Mouse (Mus musculus) retina, adult 2 months (tissue): ENCODE data around the gene Set.

ENCODE experiments used
- DNase-seq: peaks from one replicate; pipeline ENCODE4 v3.0.0-alpha.2; 2012; ENCODE audit warnings: low read depth, low spot score

The Set gene

GRCm38 (mm10) chr2:30061215-30062166 lies 4.3 kb downstream of the Set start:
- no peak for DNase-seq

GRCm38 (mm10) chr2:30062249-30063093 lies 5.3 kb downstream of the Set start:
- no peak for DNase-seq

DNA sequence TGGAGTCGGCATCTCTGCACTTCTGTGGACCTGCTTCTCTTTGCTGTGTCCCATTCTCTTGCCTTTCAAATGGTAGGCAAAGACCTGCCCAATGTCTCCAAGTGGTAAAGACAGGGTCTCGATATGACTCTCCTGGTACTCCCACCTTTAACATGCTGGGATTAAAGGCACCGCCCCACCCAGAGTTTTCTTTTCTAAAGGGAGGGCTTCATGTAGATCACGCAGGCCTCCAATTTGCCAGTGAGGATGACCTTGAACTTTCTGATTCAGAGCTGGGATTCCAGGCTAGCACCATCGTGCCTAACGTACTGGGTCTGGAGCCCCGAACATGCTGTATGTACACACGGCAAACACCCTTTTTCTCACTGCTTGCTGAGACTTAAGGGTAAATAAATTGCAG lies 6.1 kb downstream of the Set start:
- DNase-seq: no peak

- no peak for DNase-seq
Observed at GRCm38 (mm10) chr2:30063791-30064190, 6.6 kb downstream of the Set start.

GRCm38 (mm10) chr2:30064298-30064697 lies 7.1 kb downstream of the Set start:
- no peak for DNase-seq

- DNase-seq: peak; percentile 91
Observed at GRCm38 (mm10) chr2:30066046-30066901, 9.1 kb downstream of the Set start.

GRCm38 (mm10) chr2:30067031-30067888 lies 10.1 kb downstream of the Set start:
- no peak for DNase-seq

DNA sequence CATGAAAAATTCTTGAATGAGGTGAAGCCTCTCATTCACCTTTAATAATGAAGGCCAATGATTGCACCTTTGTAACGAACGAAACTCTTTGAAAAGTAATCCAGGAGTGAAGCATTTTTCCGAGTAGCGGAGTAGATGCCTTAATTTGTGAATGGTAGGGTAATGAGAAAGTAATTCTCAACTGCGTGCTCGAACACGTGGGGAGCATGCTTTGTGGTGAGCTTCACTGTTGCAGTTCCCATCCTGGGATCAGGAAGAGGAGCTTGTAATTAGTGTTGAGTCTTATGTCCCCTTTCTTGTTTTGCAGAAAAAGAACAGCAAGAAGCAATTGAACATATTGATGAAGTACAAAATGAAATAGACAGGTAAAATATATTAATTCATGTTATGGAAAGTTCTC lies 10.8 kb downstream of the Set start:
- no peak for DNase-seq

GRCm38 (mm10) chr2:30072875-30073274 lies 15.7 kb downstream of the Set start:
- no peak for DNase-seq

DNA sequence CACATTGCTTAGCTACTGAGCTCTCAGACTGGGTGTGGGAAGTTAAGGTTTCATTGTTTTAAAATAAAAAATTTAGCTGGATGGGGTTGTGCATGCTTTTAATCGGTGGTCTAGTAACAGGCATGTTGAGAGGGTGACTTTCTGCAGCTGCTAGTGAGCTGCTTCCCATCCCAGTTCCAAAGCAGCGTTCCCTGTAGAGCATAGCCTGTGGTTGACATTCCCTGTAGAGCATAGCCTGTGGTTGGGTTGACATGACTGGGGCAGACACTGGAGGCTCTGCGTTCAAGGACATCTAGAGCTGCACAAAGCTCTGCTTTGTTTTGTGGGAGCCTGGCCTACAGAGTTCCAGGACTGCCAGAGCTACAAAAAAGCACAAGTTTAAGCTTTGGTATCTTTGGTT lies 16.1 kb downstream of the Set start:
- no peak for DNase-seq

GRCm38 (mm10) chr2:30075625-30076024 lies 18.4 kb downstream of the Set start:
- no peak for DNase-seq

DNA sequence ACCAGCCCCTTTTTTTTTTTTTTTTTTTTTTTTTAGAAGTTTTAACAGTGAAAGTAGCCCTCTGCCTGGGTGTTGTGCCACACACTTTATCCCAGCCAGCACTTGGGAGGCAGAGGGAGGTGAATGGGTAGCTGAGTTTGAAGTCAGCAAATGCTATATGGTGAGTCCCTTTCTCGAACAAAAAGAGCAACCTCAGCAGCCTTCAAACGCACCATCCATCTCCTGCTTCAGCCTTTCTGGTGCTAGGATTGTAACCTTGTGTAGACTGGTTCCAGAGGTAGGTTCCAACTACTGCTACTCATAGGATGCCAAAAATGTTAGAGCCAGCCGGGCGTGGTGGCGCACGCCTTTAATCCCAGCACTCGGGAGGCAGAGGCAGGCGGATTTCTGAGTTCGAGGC lies 19.3 kb downstream of the Set start:
- DNase-seq: no peak

GRCm38 (mm10) chr2:30076959-30077358 lies 19.8 kb downstream of the Set start:
- DNase-seq: no peak

DNA sequence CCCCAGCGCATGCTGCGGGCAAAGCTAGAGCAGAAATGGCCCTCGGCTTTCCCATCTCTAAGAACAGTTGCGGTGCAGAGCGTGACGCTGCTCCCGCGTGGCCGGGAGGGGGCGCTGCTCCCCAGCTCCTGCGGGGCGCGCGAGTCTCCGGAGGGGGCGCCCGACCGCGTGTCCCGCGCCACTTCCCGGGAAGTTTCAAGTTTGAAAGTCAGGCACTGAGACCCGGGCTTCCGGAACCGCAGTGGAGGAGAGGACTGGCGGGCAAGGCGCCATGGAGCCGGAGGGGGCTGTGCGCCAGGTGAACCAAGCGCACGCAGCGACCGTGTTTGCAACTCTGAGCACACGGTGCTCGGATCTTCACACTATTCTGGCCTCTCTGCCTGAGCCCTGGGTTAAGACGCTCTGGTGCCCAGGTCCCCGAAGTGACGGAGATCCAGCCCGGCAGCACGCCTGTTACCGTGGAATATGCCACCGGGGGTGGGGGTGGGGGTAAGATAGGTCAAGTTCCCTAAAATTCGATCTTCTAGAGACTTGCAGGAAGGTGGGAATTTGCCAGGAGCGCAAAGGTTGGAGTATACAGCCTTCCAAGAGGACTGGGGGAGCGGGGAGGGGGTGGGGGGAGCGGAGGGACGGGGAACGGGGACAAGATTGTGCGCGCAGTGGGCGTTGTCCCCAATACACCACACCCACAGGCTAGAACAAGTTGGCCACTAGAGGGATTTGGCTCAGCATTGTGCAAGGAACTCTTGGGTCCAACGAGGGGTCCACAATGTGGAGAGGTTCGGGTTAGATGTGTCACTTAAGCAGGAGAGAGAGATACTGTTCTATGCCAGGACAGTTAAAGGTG lies 20.5 kb downstream of the Set start, which contains the start of gene Pkn3:
Pkn3 (plus strand) TSS at position 183 of the 847 bp plus-strand sequence.
- DNase-seq: peak; percentile 48

DNA sequence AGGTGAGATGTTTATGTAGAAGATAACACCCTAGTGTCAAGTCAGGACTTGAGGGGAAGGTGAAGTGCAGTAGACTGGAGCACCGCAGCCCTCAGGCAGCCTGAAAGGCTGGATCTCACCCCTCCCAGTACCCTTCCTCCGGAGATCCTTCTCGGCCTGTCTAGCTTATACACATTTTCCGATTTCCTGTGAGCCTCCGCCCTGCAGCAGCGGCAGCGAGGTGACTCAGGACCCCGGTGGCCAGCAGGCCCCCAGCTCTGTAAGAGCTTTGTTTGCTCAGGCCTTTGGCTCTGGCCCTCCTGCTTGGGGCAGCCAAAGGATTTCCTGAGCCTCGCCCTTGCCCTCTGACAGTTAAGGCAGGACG lies 21.2 kb downstream of the Set start:
- no peak for DNase-seq

GRCm38 (mm10) chr2:30078760-30079159 lies 21.6 kb downstream of the Set start:
- no peak for DNase-seq

DNA sequence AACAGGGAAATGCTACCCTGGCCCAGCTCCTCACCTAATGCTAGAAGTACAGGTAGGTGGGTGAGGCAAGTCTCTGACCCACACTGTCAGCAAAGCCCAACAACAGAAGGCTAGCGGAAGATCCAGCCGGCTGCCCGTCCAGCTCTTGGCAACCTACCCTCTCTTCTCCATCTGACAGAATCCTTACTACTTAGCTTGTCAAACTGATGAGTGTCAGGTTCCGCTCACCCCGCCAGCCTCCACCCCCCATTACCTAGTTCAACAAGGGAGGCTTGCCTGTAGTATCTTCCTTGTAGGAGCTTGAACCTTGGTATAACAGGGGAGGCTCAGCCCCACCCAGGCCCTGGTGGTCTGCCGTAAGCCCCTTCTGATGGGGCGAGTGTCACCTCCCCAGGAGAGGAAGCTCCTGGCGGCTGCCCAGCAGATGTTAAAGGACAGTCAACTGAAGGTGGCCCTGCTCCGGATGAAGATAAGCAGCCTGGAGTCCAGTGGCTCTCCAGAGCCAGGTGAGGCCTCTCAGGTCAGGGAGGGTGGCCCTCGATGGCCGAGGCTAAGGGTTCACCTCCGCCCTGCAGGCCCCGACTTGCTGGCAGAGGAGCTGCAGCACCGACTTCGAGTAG lies 23.1 kb downstream of the Set start:
- no peak for DNase-seq

DNA sequence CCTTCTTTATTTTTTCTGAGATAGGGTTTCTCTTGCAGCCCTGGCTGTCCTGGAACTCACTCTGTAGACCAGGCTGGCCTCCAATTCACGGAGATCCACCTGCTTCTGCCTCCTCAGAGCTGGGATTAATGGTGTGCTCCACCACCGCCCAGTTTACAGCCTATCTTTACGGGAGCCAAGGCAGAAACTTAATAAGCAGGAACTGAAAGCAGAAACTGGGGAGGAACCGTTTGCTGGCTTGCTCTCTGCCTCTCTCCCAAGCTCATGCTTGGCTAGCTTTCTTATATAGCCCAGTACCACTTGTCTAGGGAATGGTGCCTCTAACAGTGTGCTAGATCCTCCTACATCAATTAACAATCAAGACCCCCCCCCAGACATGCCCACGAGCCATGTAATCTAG lies 26.9 kb downstream of the Set start:
- no peak for DNase-seq

DNA sequence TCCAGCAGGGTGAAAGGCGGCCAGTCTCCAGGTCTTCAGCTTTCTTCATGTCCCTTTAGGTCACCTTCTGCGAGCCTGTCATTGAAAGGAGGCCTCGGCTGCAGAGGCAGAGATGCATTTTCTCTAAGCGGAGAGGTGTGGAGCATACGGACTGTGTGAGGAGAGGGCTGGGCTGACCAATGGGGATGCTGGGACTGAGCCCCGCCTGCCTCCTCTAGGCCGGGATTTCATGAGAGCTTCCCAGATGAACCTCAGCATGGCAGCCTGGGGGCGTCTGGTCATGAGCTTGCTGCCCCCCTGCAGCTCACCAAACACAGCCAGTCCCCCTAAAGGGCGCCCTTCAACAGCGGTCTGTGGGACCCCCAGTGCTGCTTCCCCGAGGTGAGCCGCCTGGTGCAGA lies 27.5 kb downstream of the Set start:
- DNase-seq: no peak
